21 mouse cellular contexts compared by ENCODE assay signal in the genomic region with DNA sequence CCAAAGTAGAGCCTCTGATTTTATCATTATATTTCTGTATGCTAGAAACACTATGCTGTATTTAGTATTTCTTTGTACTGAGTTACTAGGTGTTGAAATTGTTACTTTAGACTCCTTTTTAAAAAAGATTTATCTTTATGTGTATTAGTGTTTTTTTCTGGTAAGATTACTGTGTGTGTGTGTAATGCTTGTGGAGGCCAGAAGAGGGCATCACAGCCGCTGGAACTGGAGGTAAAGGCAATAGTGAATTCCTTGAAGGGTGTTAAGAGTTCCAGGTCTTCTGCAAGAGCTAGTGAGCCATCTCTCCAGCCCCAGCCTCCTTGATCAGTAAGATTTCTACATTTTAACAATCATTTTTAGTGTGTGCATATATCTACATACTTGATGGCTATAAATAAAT. TPM values are rescaled to one million over a fixed set of nuclear protein-coding genes. Genes with fewer than 3 reads are reported as not detected.
DNase-seq lines count a peak whose midpoint lies in the region; ATAC-seq and TF ChIP-seq lines count a peak whose summit lies in the region.
"Had no signal": no experiment of that assay in that cellular context is flagged by ENCODE, and none has a peak within 500 bp of the region (broad histone marks: within the 10 kb centered on the region; RNA-seq: fewer than 3 reads in every experiment).

No protein-coding gene starts in this region.

- no peak for ATAC-seq in CD4-positive, CD25-positive, alpha-beta regulatory T cell, adult 4 months
- ATAC-seq: forebrain, embryonic 15.5 days; intestine, embryonic 16.5 days; midbrain, embryonic 15.5 days had no signal

- H3K4me1 ChIP-seq in thymus, adult 2 months (replicated peaks; ENCODE audit: control insufficient read depth, insufficient read depth, low read length): no peaks in the 10 kb centered on the region
- H3K4me1 ChIP-seq: forebrain, embryonic 15.5 days; heart, embryonic 15.5 days; limb, embryonic 15.5 days; midbrain, embryonic 15.5 days had no signal

- H3K27me3 ChIP-seq in thymus, adult 2 months (ENCODE audit: control insufficient read depth, insufficient read depth, low read length): no peaks in the 10 kb centered on the region
- H3K27me3 ChIP-seq: forebrain, embryonic 15.5 days; heart, embryonic 15.5 days; limb, embryonic 15.5 days; midbrain, embryonic 15.5 days had no signal

- no peak overlapping the region for H3K27ac ChIP-seq in layer of hippocampus, adult 2 months
- no peak overlapping the region for H3K27ac ChIP-seq in thymus, adult 2 months (ENCODE audit: control insufficient read depth, insufficient read depth, low read length)
- H3K27ac ChIP-seq: forebrain, embryonic 15.5 days; heart, embryonic 15.5 days; limb, embryonic 15.5 days; midbrain, embryonic 15.5 days had no signal

- no peak overlapping the region for H3K4me3 ChIP-seq in layer of hippocampus, adult 2 months
- H3K4me3 ChIP-seq in thymus, adult 2 months (ENCODE audit: control insufficient read depth, insufficient read depth, low read length): no peak overlapping the region
- H3K4me3 ChIP-seq: erythroblast, embryonic 14.5 days; forebrain, embryonic 15.5 days; heart, embryonic 15.5 days; limb, embryonic 15.5 days; midbrain, embryonic 15.5 days had no signal

- peak; percentile 6 for DNase-seq in CD4-positive, CD25-positive, alpha-beta regulatory T cell, adult 2 months (ENCODE audit: low read depth, low spot score)
- DNase-seq in layer of hippocampus, adult 2 months (ENCODE audit: low spot score in 2 of 2): no peak
- no peak for DNase-seq in layer of hippocampus, postnatal 25 days (ENCODE audit: extremely low spot score in 1 of 2, low spot score in 1 of 2)
- peak; percentile 31 for DNase-seq in thymus, postnatal 4 days
- no peak for DNase-seq in thymus, adult 2 months
- no peak for DNase-seq in adrenal gland, postnatal 10 days
- no peak for DNase-seq in cerebellum, adult 9-11 months
- DNase-seq: adrenal gland, postnatal 14 days; cerebellum, adult 18-20 months; heart, adult 11 months; kidney, postnatal 36 days; lung, postnatal 10 days; right cerebral cortex, adult 18-20 months; thymus, adult 18-20 months had no signal

- H3K36me3 ChIP-seq in thymus, adult 2 months (ENCODE audit: control insufficient read depth, insufficient read depth, low read length): peaks cover 18% of the 10 kb centered on the region

- peak; percentile 54 for TF ChIP-seq CTCF in layer of hippocampus, adult 2 months (conservative IDR thresholded peaks at IDR 0.05)
- TF ChIP-seq CTCF in thymus, adult 2 months (IDR thresholded peaks at IDR 0.05; ENCODE audit: borderline replicate concordance, control insufficient read depth, extremely low read depth, insufficient read depth, low read length, poor library complexity): no peak

- TF ChIP-seq POLR2A in thymus, adult 2 months (IDR thresholded peaks at IDR 0.05; ENCODE audit: control insufficient read depth, extremely low read depth, insufficient read depth, low read length, poor library complexity): no peak

- WGBS in thymus, adult 2 months: 97% methylated on average over 1 of the region's 1 CpGs

RNA-seq across cellular contexts. Expression of gene Trim24, which starts 33.2 kb away (rescaled TPM):
- polyA plus RNA-seq in CD4-positive, CD25-positive, alpha-beta regulatory T cell, adult 4 months (2017; shearing (Covaris generic)): 10 to 100 TPM; 12.0 to 12.9 TPM
- total RNA-seq in layer of hippocampus, adult 2 months (2021): 10 to 100 TPM; 38.4 to 41.1 TPM
- total RNA-seq in layer of hippocampus, postnatal 25 days (2021): 10 to 100 TPM; 32.6 to 40.0 TPM
- polyA plus RNA-seq in thymus, adult 2 months (2012; rRNA removed): 46.2 and 47.0 TPM in 2 replicates
- total RNA-seq in adrenal gland, postnatal 10 days (2021): 10 to 100 TPM; 39.2 to 49.9 TPM

Comparison
In these comparisons a context has a peak if more than half of its experiments do, and no peak if none do; other contexts are left out.
1. DNase-seq: peak in CD4-positive, CD25-positive, alpha-beta regulatory T cell, adult 2 months (single experiment) and thymus, postnatal 4 days (single experiment); none in layer of hippocampus, adult 2 months (0 of 2), layer of hippocampus, postnatal 25 days (0 of 2), thymus, adult 2 months (single experiment), adrenal gland, postnatal 10 days (single experiment) and cerebellum, adult 9-11 months (single experiment).